ENCODE assay signal across 36 mouse cellular contexts in the genomic region with DNA sequence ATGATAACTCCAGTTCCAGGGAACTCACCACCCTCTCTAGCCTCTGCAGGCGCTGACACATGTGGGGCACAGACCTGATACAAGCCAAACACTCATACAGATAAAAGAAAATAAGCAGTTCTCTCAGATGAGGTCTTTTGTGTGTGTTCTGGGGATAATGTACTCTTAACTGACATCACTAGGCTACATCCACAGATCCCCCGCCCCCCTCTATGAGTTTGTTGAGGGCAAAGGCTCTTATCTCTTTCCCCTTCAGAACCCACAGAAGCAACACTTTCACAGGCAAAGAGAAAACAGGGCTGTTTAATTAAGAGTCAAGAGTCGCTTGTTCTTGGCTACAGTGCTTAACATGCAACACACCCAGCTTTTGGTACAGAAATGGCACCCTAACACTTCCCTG. TPM values are rescaled to one million over a fixed set of nuclear protein-coding genes. Genes with fewer than 3 reads are reported as not detected.
"Had no signal": no experiment of that assay in that cellular context is flagged by ENCODE, and none has a peak within 500 bp of the region (broad histone marks: within the 10 kb centered on the region; RNA-seq: fewer than 3 reads in every experiment).

No protein-coding gene starts in this region.

- H3K4me2 ChIP-seq: limb, embryonic 12.5 days; limb, embryonic 13.5 days; limb, embryonic 15.5 days; liver, embryonic 11.5 days; liver, embryonic 12.5 days; liver, embryonic 13.5 days; liver, embryonic 15.5 days; lung, embryonic 14.5 days; lung, embryonic 15.5 days; midbrain, embryonic 11.5 days; midbrain, embryonic 12.5 days; midbrain, embryonic 13.5 days; midbrain, embryonic 15.5 days; neural tube, embryonic 12.5 days; neural tube, embryonic 13.5 days had no signal

- H3K27me3 ChIP-seq: limb, embryonic 12.5 days; limb, embryonic 13.5 days; limb, embryonic 15.5 days; liver, embryonic 12.5 days; liver, embryonic 13.5 days; liver, embryonic 15.5 days; lung, embryonic 15.5 days; megakaryocyte, embryonic 14.5 days; midbrain, embryonic 12.5 days; midbrain, embryonic 13.5 days; midbrain, embryonic 15.5 days; neural tube, embryonic 12.5 days; neural tube, embryonic 13.5 days had no signal

- ATAC-seq: liver, embryonic 12.5 days; liver, postnatal 0 days; lung, postnatal 0 days; midbrain, embryonic 13.5 days; midbrain, embryonic 15.5 days; midbrain, embryonic 16.5 days had no signal

- H3K9me3 ChIP-seq: limb, embryonic 10.5 days; limb, embryonic 12.5 days; limb, embryonic 13.5 days; limb, embryonic 15.5 days; liver, embryonic 12.5 days; liver, embryonic 13.5 days; liver, embryonic 15.5 days; lung, embryonic 15.5 days; midbrain, embryonic 10.5 days; midbrain, embryonic 12.5 days; midbrain, embryonic 13.5 days; midbrain, embryonic 15.5 days; neural tube, embryonic 12.5 days; neural tube, embryonic 13.5 days had no signal

- DNase-seq: left cerebral cortex, postnatal 4 days; liver; liver, embryonic 13.5 days; liver, postnatal 0 days; lung, adult 18-20 months; lung, adult 2 months; lung, embryonic 14.5 days; lung, postnatal 10 days; lung, postnatal 14 days; lung, postnatal 36 days; lung, postnatal 4 days; midbrain, embryonic 14.5 days had no signal

- H3K4me1 ChIP-seq: limb, embryonic 10.5 days; limb, embryonic 12.5 days; limb, embryonic 13.5 days; limb, embryonic 15.5 days; liver, embryonic 12.5 days; liver, embryonic 15.5 days; lung, embryonic 15.5 days; midbrain, embryonic 10.5 days; midbrain, embryonic 12.5 days; midbrain, embryonic 13.5 days; midbrain, embryonic 15.5 days; neural tube, embryonic 12.5 days; neural tube, embryonic 13.5 days had no signal

- H3K27ac ChIP-seq: limb, embryonic 10.5 days; limb, embryonic 12.5 days; limb, embryonic 13.5 days; limb, embryonic 15.5 days; liver, embryonic 12.5 days; liver, embryonic 13.5 days; liver, embryonic 14.5 days; liver, embryonic 15.5 days; lung, embryonic 15.5 days; macrophage; midbrain, embryonic 10.5 days; midbrain, embryonic 12.5 days; midbrain, embryonic 13.5 days; midbrain, embryonic 15.5 days; neural tube, embryonic 12.5 days; neural tube, embryonic 13.5 days had no signal

- H3K9ac ChIP-seq: limb, embryonic 12.5 days; limb, embryonic 13.5 days; limb, embryonic 15.5 days; liver, embryonic 12.5 days; liver, embryonic 13.5 days; liver, embryonic 14.5 days; liver, embryonic 15.5 days; liver, postnatal 0 days; lung, embryonic 14.5 days; lung, embryonic 15.5 days; midbrain, embryonic 12.5 days; midbrain, embryonic 13.5 days; midbrain, embryonic 15.5 days; neural tube, embryonic 12.5 days; neural tube, embryonic 13.5 days had no signal

- H3K4me3 ChIP-seq: limb, embryonic 10.5 days; limb, embryonic 12.5 days; limb, embryonic 13.5 days; limb, embryonic 15.5 days; liver, embryonic 12.5 days; liver, embryonic 13.5 days; liver, embryonic 15.5 days; lung, embryonic 15.5 days; megakaryocyte, embryonic 14.5 days; midbrain, embryonic 10.5 days; midbrain, embryonic 12.5 days; midbrain, embryonic 13.5 days; midbrain, embryonic 15.5 days; myocyte; neural tube, embryonic 12.5 days; neural tube, embryonic 13.5 days had no signal

RNA-seq across cellular contexts. Expression of a gene that starts 12.9 kb away (rescaled TPM):
- total RNA-seq: monocyte, adult 5-6 weeks had no signal
- polyA plus RNA-seq: liver, adult 2 months; liver, embryonic 14.5 days; macrophage had no signal

RNA-seq across cellular contexts. Expression of a gene that starts 43.4 kb away (rescaled TPM):
- total RNA-seq: megakaryocyte, adult 5-6 weeks; monocyte, adult 5-6 weeks had no signal
- polyA plus RNA-seq: macrophage had no signal
